Mouse (Mus musculus): ENCODE measurements around the gene Shc4.

Gene Shc4

DNA sequence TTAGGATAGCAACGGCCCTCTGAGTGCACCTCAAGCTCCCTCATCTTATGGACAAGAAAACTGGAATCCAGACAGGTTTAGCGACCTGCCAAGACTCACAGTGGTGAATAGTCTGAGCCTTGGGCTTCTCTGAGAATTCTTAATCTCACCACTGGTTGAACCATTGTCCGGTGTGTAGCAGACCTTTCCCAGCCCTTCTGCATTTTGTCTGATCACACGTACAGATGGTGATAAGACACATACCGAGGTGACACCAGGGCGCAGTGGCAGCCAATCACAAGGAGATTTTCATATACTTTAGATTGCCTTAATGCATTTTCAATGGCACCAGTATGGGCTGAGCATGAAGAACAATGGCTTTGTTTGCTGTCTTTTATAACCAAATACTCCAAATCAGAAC is 95.5 kb downstream of the Shc4 start:
- no peak for DNase-seq

GRCm38 (mm10) chr2:125626536-125626935 is 97.4 kb downstream of the Shc4 start:
- DNase-seq, result peak; percentile 17

GRCm38 (mm10) chr2:125624837-125625351 is 99.1 kb downstream of the Shc4 start, which contains the start of gene Cep152:
Gene Cep152 (minus strand): TSS chr2:125625113.
- peak; percentile 98 for DNase-seq

DNA sequence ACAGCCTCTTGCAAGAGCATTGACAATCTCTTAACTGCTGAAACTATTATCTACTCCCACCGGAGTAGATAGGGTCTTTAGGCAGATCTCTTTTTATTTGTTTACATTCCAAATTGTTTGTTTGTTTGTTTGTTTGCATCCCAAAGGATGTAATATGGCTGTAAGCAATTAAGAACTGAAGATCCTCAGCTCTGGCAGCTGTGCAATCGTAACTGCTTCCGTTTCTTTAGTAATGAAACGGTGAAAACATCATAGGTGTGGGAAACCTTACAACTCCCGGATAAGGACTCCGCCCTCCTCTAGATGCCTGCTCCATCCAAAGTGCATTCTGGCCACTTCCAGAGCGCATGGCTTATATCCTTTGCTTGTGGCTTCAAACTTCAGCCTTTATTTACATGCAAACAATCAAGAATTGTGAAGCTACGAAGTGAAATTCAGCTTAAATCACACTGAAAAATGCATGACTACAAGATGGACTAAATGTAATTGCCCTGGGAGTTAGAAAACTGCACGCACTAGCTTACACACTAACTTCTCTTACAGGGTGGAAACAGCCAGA is 99.7 kb downstream of the Shc4 start:
- DNase-seq, result no peak

DNA sequence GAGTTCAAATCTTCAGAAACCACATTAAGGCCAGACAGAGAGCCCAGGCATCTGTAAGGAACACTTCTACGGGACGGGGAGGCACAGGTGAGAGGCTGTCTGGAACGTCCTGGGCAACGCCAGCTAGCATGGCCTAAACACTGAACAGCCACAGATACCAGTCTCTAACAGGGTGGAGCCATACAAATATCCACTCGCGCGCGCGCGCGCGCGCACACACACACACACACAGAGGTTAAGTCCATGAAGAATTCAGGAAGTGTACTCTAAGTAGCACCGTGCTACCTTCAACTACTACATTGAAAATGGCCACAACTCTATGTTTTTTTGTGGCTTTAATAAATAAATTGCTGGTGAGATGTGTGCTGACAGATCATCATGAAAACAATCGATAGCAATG is 100.7 kb downstream of the Shc4 start:
- DNase-seq, result no peak

GRCm38 (mm10) chr2:125620213-125620907 is 103.6 kb downstream of the Shc4 start:
- DNase-seq, result no peak

DNA sequence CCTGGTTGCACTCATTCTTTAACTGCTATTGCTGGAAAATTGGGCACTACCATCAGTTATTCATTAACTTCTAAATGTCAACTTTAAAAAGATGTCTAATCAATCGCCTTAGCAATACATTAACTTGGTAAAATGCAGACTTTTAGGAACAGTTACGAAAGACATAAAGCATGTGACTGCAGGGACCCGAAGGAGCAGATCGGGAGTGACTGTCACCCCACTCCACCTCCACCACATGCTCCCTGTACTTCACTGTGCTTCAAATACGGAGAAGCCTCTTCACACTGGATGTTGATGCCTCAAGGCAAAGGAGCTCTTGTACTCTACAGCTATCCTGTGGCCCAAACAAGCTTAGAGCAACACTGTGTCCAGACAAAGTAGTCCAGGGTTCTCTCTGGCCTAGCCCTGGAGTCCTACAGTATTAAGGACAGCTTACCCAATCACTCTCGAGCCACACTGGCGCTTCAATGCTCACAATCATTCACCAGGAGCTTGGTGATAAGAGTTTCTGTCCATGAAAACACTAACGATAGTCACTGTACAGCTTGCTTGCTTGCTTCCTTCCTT is 108.0 kb downstream of the Shc4 start:
- DNase-seq, result no peak

GRCm38 (mm10) chr2:125615440-125615839 is 108.5 kb downstream of the Shc4 start:
- no peak for DNase-seq

DNA sequence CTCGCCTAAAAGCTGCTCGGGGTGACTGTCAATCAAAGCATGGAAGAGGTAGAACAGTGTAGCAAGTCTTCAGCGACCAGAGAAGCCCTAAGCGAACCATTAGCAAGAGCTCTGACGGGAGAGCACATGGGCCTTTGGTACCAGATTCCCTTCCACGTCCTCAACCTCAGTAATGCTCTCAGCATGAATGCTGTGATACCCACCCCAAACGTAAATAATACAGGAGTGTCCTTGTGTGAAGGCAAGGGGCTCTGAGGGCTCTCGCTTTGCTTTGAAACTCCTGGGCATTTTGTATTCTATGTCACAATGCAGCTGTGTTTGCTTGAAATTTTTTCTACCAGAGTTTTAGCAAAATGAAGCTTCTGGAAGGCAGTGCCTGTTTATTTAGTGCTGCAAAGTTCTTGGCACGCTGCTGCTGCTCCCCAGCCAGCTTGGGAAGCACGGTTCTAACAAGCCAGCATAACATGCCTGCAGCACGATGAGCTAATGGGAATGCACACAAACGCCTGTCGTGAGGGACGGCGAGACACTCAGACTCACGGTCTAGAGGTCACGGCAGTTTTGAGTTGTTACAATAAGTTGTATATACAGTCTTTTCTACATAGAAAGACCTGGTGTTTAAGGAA is 117.6 kb downstream of the Shc4 start:
- DNase-seq, result no peak

DNA sequence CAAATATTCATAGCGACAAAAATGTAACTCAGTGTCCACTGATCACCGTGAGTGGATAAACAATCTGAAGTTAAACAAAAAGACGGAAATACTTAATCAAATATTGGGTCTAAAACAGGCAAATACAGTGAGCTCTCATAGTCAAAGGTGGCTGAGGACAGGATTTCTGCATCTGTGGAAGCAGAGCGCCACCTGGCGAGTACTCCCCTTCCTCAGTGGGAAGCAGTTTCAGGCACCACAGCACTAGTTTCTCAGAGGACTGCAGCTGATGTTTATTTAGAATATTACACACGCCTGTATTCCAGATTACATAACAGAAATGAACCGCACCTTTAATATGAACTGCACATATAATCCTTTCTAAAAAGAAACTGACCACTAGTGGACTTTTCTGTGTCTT is 119.3 kb downstream of the Shc4 start:
- DNase-seq, result no peak

GRCm38 (mm10) chr2:125602970-125603369 is 121.0 kb downstream of the Shc4 start:
- DNase-seq, result no peak

DNA sequence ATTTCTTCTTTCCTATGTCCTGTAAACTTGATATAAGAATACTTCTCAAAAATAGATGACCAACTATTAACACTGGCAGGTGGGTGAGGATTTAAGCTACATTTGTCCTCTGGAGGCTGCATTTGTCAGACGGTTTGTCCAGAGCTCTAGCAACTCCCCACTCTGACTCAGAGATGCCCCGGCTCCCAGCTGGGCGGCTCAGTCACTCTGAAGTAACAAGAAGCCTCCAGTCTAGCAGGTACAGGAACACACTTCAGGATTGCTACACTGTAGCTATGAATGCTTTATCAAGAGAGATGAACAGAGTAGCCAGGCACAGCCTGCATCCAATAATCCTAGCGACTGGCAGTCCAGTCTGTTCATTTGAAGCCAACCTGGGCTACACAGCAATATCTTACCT is 125.0 kb downstream of the Shc4 start:
- DNase-seq, result no peak

- no peak for DNase-seq
Observed at GRCm38 (mm10) chr2:125598251-125598650, 125.7 kb downstream of the Shc4 start.

DNA sequence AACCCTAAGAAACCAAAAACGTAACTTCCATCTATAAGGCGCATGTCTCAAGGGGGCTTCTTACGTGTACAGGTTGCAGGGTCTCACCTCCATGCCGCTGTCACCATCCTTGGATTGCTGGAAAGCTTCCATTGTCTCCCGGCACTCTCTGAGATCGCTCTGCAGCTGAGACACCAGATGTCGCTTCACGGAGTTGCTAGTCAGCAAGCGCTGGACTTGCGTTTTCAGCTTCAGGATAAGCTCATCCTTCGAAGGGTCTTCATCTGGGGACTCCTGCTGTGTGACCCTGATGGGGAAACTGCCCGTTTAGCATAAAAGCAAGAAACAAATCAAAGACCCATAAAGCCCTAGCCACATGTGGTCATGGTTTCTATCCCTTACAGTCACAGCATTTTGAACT is 129.2 kb downstream of the Shc4 start:
- DNase-seq, result no peak

- no peak for DNase-seq
Observed at GRCm38 (mm10) chr2:125594072-125594471, 129.9 kb downstream of the Shc4 start.

GRCm38 (mm10) chr2:125591895-125592294 is 132.1 kb downstream of the Shc4 start:
- DNase-seq, result no peak

DNA sequence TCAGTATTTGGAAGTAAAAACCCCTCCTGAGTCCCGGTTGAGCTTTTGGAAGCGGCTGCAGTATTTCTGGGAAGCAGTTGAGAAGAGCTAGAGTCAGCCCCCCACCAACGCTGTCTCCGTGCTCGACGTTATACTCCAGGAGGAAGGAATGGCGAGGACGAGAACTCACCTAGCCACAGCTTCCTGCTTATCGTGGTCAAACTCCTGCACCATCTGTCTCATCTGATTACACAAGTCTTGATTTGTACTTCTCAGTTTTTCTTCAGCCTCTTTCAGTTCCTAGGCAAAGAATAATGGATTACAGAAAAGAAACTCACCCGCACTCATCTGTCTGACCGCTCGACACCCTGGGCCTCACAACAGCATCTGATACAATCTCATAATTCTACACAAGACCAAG is 134.7 kb downstream of the Shc4 start:
- no peak for DNase-seq

DNA sequence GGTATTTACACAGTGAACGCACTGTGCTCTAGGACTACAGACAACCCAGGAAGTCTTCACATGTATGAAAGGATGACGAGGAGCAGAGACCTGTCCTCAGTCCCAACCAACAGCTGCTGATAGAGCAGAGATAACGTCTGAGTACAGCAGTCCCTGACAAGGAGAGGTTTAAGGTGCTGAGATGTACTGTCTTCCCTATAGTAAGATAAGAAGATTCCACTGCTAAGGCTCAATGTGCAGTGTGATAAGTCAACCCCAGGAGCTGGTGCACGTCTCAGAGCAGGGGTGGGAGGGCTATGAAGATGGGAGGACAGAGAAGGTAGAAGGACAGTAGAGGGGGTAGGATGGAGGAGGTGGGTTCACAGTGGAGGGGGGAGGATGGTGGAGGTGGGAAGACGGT is 142.9 kb downstream of the Shc4 start:
- no peak for DNase-seq

DNA sequence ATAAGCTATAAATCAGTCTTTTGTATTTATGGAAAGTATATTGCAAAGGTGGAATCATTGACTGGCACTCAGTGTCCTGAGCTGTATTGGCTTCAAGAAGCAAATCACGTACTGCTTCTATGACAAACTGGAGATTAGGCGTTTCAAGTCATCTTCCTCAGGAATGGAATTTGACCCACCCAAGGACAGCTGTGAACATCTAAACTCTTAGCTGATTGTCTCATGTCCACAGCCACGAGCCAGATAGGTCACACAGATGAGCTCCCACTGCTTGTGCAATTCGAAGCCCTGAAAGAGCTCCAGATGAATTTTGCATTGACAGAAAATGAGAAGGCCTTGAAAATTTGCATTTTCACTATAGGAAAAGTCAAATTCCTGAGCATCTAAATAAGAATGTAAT is 146.3 kb downstream of the Shc4 start:
- no peak for DNase-seq
